Mouse (Mus musculus): Measurements from ENCODE around the gene Slc35b3.

DNA sequence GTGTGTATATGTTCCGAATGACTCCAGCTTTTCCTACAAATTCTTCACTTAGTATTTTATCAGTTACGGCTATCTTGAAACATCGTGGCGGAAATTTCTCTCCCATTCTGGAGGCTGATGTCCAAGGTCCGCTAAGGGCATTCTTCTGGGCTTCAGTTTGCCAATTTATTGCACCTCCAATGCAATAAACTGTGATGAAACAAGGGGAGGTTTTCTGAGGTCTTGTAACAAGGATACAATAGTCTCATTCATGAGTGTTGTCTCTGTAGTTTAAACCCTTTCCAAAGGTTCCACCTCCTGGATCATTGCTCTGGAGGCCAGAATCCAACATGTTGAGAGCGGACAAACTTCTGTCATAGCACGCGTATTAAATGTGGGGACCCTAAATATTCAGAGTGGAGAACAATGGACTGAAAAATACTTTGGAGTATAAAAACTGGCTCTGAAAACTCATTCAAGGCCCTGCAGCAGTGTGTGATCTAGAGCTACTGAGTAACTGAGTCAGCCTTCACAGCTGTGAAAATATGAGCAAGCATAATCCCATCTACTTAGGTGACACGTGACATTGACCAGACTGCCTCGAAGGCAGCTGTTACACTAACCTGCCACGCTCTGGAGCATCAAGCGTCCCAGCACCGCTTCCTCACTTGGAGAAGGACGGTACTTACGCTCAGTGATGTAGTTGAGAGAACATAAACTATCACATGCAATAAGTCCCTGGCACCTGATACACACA is 30.7 kb downstream of the Slc35b3 start:
- TF ChIP-seq EP300 (IDR thresholded peaks at IDR 0.05; ENCODE audit: low read depth in 1 of 2, low read length in 2 of 2) = no peak
- no peak for TF ChIP-seq NELFE (IDR thresholded peaks at IDR 0.05; ENCODE audit: low read depth, low read length)
- TF ChIP-seq ZC3H11A (IDR thresholded peaks at IDR 0.05; ENCODE audit: low read depth, low read length) = no peak
- TF ChIP-seq MAX (IDR thresholded peaks at IDR 0.05; ENCODE audit: low read length) = no peak

Data from MEL (cell line).